11 mouse cellular contexts compared by ENCODE assay signal in genomic region chr10:120564859-120565258, GRCm38 (mm10).
DNase-seq lines count a peak whose midpoint lies in the region; ATAC-seq and TF ChIP-seq lines count a peak whose summit lies in the region.
"Had no signal": no experiment of that assay in that cellular context is flagged by ENCODE, and none has a peak within 500 bp of the region (broad histone marks: within the 10 kb centered on the region; RNA-seq: fewer than 3 reads in every experiment).

No protein-coding gene starts in this region.

- WGBS in intestine, embryonic 15.5 days: 40% methylated on average over 14 of the region's 14 CpGs
- 39% methylated on average over 14 of the region's 14 CpGs for WGBS in intestine, embryonic 16.5 days
- WGBS in embryonic facial prominence, embryonic 14.5 days: 20% methylated on average over 14 of the region's 14 CpGs
- WGBS in hindbrain, embryonic 15.5 days: 26% methylated on average over 14 of the region's 14 CpGs
- 34% methylated on average over 14 of the region's 14 CpGs for WGBS in neural tube, embryonic 12.5 days
- 34% methylated on average over 14 of the region's 14 CpGs for WGBS in kidney, adult 2 months

- no peak for TF ChIP-seq CTCF in kidney, adult 2 months (conservative IDR thresholded peaks at IDR 0.05; ENCODE audit: insufficient read depth, insufficient read length, low read depth, low read length)

- H3K9me3 ChIP-seq in intestine, embryonic 15.5 days: no peaks in the 10 kb centered on the region
- H3K9me3 ChIP-seq in intestine, embryonic 16.5 days (ENCODE audit: control insufficient read depth, low read length): no peaks in the 10 kb centered on the region
- H3K9me3 ChIP-seq in embryonic facial prominence, embryonic 14.5 days (ENCODE audit: control insufficient read depth, low read length): 0 out of 2 replicates have a peak, but pooled peaks cover 3% of the 10 kb centered on the region
- H3K9me3 ChIP-seq in hindbrain, embryonic 15.5 days: no peaks in the 10 kb centered on the region
- no peaks in the 10 kb centered on the region for H3K9me3 ChIP-seq in neural tube, embryonic 12.5 days

- no peaks in the 10 kb centered on the region for H3K36me3 ChIP-seq in intestine, embryonic 15.5 days
- H3K36me3 ChIP-seq in intestine, embryonic 16.5 days (ENCODE audit: control insufficient read depth, insufficient read depth, low read length): no peaks in the 10 kb centered on the region
- H3K36me3 ChIP-seq in embryonic facial prominence, embryonic 14.5 days (ENCODE audit: control insufficient read depth, insufficient read depth, low read length): no peaks in the 10 kb centered on the region
- no peaks in the 10 kb centered on the region for H3K36me3 ChIP-seq in hindbrain, embryonic 15.5 days
- no peaks in the 10 kb centered on the region for H3K36me3 ChIP-seq in neural tube, embryonic 12.5 days
- no peaks in the 10 kb centered on the region for H3K36me3 ChIP-seq in kidney, adult 2 months (ENCODE audit: control insufficient read depth, insufficient read depth, low read length)

- no peak overlapping the region for H3K4me3 ChIP-seq in intestine, embryonic 15.5 days (replicated peaks)
- H3K4me3 ChIP-seq in intestine, embryonic 16.5 days (ENCODE audit: low read length): no peak overlapping the region
- peak overlapping the region; percentile 15; the same call in 1 of the 2 replicates for H3K4me3 ChIP-seq in embryonic facial prominence, embryonic 14.5 days (ENCODE audit: low read depth, low read length)
- H3K4me3 ChIP-seq in hindbrain, embryonic 15.5 days: peak overlapping the region; percentile 20
- H3K4me3 ChIP-seq in neural tube, embryonic 12.5 days: no peak overlapping the region
- H3K4me3 ChIP-seq in kidney, adult 2 months (ENCODE audit: insufficient read depth, low read depth, low read length): no peak overlapping the region

- TF ChIP-seq POLR2A in kidney, adult 2 months (IDR thresholded peaks at IDR 0.05; ENCODE audit: low read depth, low read length): no peak

- peaks cover 7% of the 10 kb centered on the region for H3K4me1 ChIP-seq in intestine, embryonic 15.5 days (replicated peaks)
- H3K4me1 ChIP-seq in intestine, embryonic 16.5 days (ENCODE audit: control insufficient read depth, insufficient read depth, low read length): peaks cover 4% of the 10 kb centered on the region; the same call in 1 of the 2 replicates
- H3K4me1 ChIP-seq in embryonic facial prominence, embryonic 14.5 days (ENCODE audit: control insufficient read depth, insufficient read depth, low read length): peaks cover 12% of the 10 kb centered on the region
- H3K4me1 ChIP-seq in hindbrain, embryonic 15.5 days (replicated peaks): peaks cover 6% of the 10 kb centered on the region
- H3K4me1 ChIP-seq in neural tube, embryonic 12.5 days: peaks cover 8% of the 10 kb centered on the region
- no peaks in the 10 kb centered on the region for H3K4me1 ChIP-seq in kidney, adult 2 months (ENCODE audit: control insufficient read depth, insufficient read depth, low read length)

- no peak overlapping the region for H3K27ac ChIP-seq in intestine, embryonic 15.5 days
- H3K27ac ChIP-seq in intestine, embryonic 16.5 days (ENCODE audit: low read length): no peak overlapping the region
- no peak overlapping the region for H3K27ac ChIP-seq in embryonic facial prominence, embryonic 14.5 days (replicated peaks; ENCODE audit: low read depth, low read length)
- no peak overlapping the region for H3K27ac ChIP-seq in hindbrain, embryonic 15.5 days (replicated peaks)
- H3K27ac ChIP-seq in neural tube, embryonic 12.5 days: no peak overlapping the region
- H3K27ac ChIP-seq in kidney, adult 2 months (ENCODE audit: insufficient read depth, low read depth, low read length): no peak overlapping the region
- H3K27ac ChIP-seq: liver, embryonic 14.5 days had no signal

- H3K27me3 ChIP-seq in intestine, embryonic 15.5 days (replicated peaks): no peaks in the 10 kb centered on the region
- no peaks in the 10 kb centered on the region for H3K27me3 ChIP-seq in intestine, embryonic 16.5 days (replicated peaks; ENCODE audit: control insufficient read depth, insufficient read depth, low read length)
- H3K27me3 ChIP-seq in embryonic facial prominence, embryonic 14.5 days (replicated peaks; ENCODE audit: control insufficient read depth, insufficient read depth, low read length): no peaks in the 10 kb centered on the region
- 0 out of 2 replicates have a peak, but pooled peaks cover 3% of the 10 kb centered on the region for H3K27me3 ChIP-seq in hindbrain, embryonic 15.5 days
- H3K27me3 ChIP-seq in neural tube, embryonic 12.5 days (replicated peaks): no peaks in the 10 kb centered on the region
- H3K27me3 ChIP-seq in kidney, adult 2 months (replicated peaks; ENCODE audit: control insufficient read depth, insufficient read depth, low read length): no peaks in the 10 kb centered on the region

- H3K9ac ChIP-seq in intestine, embryonic 15.5 days: no peak overlapping the region
- no peak overlapping the region for H3K9ac ChIP-seq in intestine, embryonic 16.5 days (ENCODE audit: low read depth, low read length)
- H3K9ac ChIP-seq in embryonic facial prominence, embryonic 14.5 days (ENCODE audit: low read depth, low read length): 0 out of 2 replicates have a peak overlapping the region, but pooled peaks have one; percentile 25
- no peak overlapping the region for H3K9ac ChIP-seq in hindbrain, embryonic 15.5 days
- no peak overlapping the region for H3K9ac ChIP-seq in neural tube, embryonic 12.5 days
- H3K9ac ChIP-seq: liver, embryonic 14.5 days had no signal

- ATAC-seq in intestine, embryonic 15.5 days: no peak
- no peak for ATAC-seq in intestine, embryonic 16.5 days
- ATAC-seq in embryonic facial prominence, embryonic 14.5 days (ENCODE audit: low read depth): no peak
- no peak for ATAC-seq in hindbrain, embryonic 15.5 days (ENCODE audit: low FRiP score, low read depth)
- ATAC-seq in neural tube, embryonic 12.5 days (ENCODE audit: low FRiP score, low read depth): no peak
- no peak for ATAC-seq in megakaryocyte, adult 5-6 weeks (ENCODE audit: poor library complexity, severe bottlenecking)

- DNase-seq in embryonic facial prominence, embryonic 14.5 days (ENCODE audit: low spot score): no peak
- DNase-seq in spleen, postnatal 14 days (ENCODE audit: low spot score in 2 of 2): no peak
- DNase-seq in kidney, adult 2 months: no peak
- DNase-seq: gastrocnemius, postnatal 14 days; right cerebral cortex, postnatal 4 days had no signal

- H3K4me2 ChIP-seq in intestine, embryonic 15.5 days (replicated peaks): peak overlapping the region; percentile 35
- no peak overlapping the region for H3K4me2 ChIP-seq in intestine, embryonic 16.5 days (ENCODE audit: low read depth, low read length)
- H3K4me2 ChIP-seq in embryonic facial prominence, embryonic 14.5 days (ENCODE audit: low read depth, low read length): peak overlapping the region; percentile 51
- H3K4me2 ChIP-seq in hindbrain, embryonic 15.5 days: peak overlapping the region; percentile 46
- H3K4me2 ChIP-seq in neural tube, embryonic 12.5 days (replicated peaks): peak overlapping the region; percentile 45

Comparison
In these comparisons a context has a peak if more than half of its experiments do, and no peak if none do; other contexts are left out.
1. H3K4me3 ChIP-seq: peak in embryonic facial prominence, embryonic 14.5 days (single experiment) and hindbrain, embryonic 15.5 days (single experiment); none in intestine, embryonic 15.5 days (single experiment), intestine, embryonic 16.5 days (single experiment), neural tube, embryonic 12.5 days (single experiment) and kidney, adult 2 months (single experiment).